Mouse (Mus musculus): ENCODE data around the gene A1cf. TPM values are rescaled to one million over a fixed set of nuclear protein-coding genes. Genes with fewer than 3 reads are reported as not detected.

A1cf gene
- polyA plus RNA-seq, 1 experiment from 2014 or later = 0.62 TPM

- H3K4me2 ChIP-seq = no peak overlapping the region
- H3K27ac ChIP-seq (ENCODE audit: low read depth, low read length) = no peak overlapping the region
- H3K27me3 ChIP-seq (ENCODE audit: control insufficient read depth, insufficient read depth, low read length) = no peaks in the 10 kb centered on the region
- H3K9me3 ChIP-seq (replicated peaks; ENCODE audit: control insufficient read depth, low read length) = no peaks in the 10 kb centered on the region
- no peaks in the 10 kb centered on the region for H3K36me3 ChIP-seq (ENCODE audit: control insufficient read depth, insufficient read depth, low read length)
- ATAC-seq (replicated peaks; ENCODE audit: insufficient number of reproducible peaks, low FRiP score, low TSS enrichment) = no peak
- no peak overlapping the region for H3K4me3 ChIP-seq (ENCODE audit: low read depth, low read length)
- 45% methylated on average over 3 of the region's 3 CpGs for WGBS (ENCODE audit: insufficient replicate concordance)
- H3K4me1 ChIP-seq (ENCODE audit: control insufficient read depth, insufficient read depth, low read length) = no peaks in the 10 kb centered on the region
- no peak overlapping the region for H3K9ac ChIP-seq (ENCODE audit: low read depth, low read length)
Measured at GRCm38 (mm10) chr19:31963147-31963546, 94.6 kb downstream of the A1cf start.

- WGBS (ENCODE audit: insufficient replicate concordance) = 51% methylated on average over 5 of the region's 5 CpGs
Measured at GRCm38 (mm10) chr19:31967933-31968532, 99.5 kb downstream of the A1cf start.

GRCm38 (mm10) chr19:31971405-31971804 is 102.8 kb downstream of the A1cf start:
- Histone ChIP-seq H3K4me2 (no peak overlapping the region), H3K4me3 (ENCODE audit: low read depth, low read length) (no peak overlapping the region), H3K4me1 (ENCODE audit: control insufficient read depth, insufficient read depth, low read length) (no peaks in the 10 kb centered on the region), H3K9ac (ENCODE audit: low read depth, low read length) (no peak overlapping the region), H3K9me3 (replicated peaks; ENCODE audit: control insufficient read depth, low read length) (no peaks in the 10 kb centered on the region), H3K27me3 (ENCODE audit: control insufficient read depth, insufficient read depth, low read length) (no peaks in the 10 kb centered on the region), H3K36me3 (ENCODE audit: control insufficient read depth, insufficient read depth, low read length) (no peaks in the 10 kb centered on the region), H3K27ac (ENCODE audit: low read depth, low read length) (no peak overlapping the region)
- 58% methylated on average over 3 of the region's 3 CpGs for WGBS (ENCODE audit: insufficient replicate concordance)
- no peak for ATAC-seq (replicated peaks; ENCODE audit: insufficient number of reproducible peaks, low FRiP score, low TSS enrichment)

More at GRCm38 (mm10) chr19:31967933-31968532, 99.5 kb downstream of the A1cf start:
- Histone ChIP-seq H3K4me2 (no peak overlapping the region), H3K4me3 (ENCODE audit: low read depth, low read length) (no peak overlapping the region), H3K27ac (ENCODE audit: low read depth, low read length) (no peak overlapping the region), H3K9me3 (replicated peaks; ENCODE audit: control insufficient read depth, low read length) (no peaks in the 10 kb centered on the region), H3K36me3 (ENCODE audit: control insufficient read depth, insufficient read depth, low read length) (no peaks in the 10 kb centered on the region), H3K9ac (ENCODE audit: low read depth, low read length) (no peak overlapping the region), H3K4me1 (ENCODE audit: control insufficient read depth, insufficient read depth, low read length) (no peaks in the 10 kb centered on the region), H3K27me3 (ENCODE audit: control insufficient read depth, insufficient read depth, low read length) (no peaks in the 10 kb centered on the region)
- no peak for ATAC-seq (replicated peaks; ENCODE audit: insufficient number of reproducible peaks, low FRiP score, low TSS enrichment)

- Histone ChIP-seq H3K27me3 (ENCODE audit: control insufficient read depth, insufficient read depth, low read length) (no peaks in the 10 kb centered on the region), H3K4me3 (ENCODE audit: low read depth, low read length) (no peak overlapping the region), H3K4me2 (no peak overlapping the region), H3K9ac (ENCODE audit: low read depth, low read length) (no peak overlapping the region), H3K27ac (ENCODE audit: low read depth, low read length) (no peak overlapping the region), H3K4me1 (ENCODE audit: control insufficient read depth, insufficient read depth, low read length) (no peaks in the 10 kb centered on the region), H3K36me3 (ENCODE audit: control insufficient read depth, insufficient read depth, low read length) (no peaks in the 10 kb centered on the region), H3K9me3 (replicated peaks; ENCODE audit: control insufficient read depth, low read length) (no peaks in the 10 kb centered on the region)
- no peak for ATAC-seq (replicated peaks; ENCODE audit: insufficient number of reproducible peaks, low FRiP score, low TSS enrichment)
- WGBS (ENCODE audit: insufficient replicate concordance) = 11% methylated on average over 6 of the region's 6 CpGs
Measured at GRCm38 (mm10) chr19:31971998-31972397, 103.4 kb downstream of the A1cf start.

- H3K9me3 ChIP-seq (replicated peaks; ENCODE audit: control insufficient read depth, low read length) = no peaks in the 10 kb centered on the region
- no peak overlapping the region for H3K4me2 ChIP-seq
- no peaks in the 10 kb centered on the region for H3K27me3 ChIP-seq (ENCODE audit: control insufficient read depth, insufficient read depth, low read length)
- H3K4me3 ChIP-seq (ENCODE audit: low read depth, low read length) = no peak overlapping the region
- WGBS (ENCODE audit: insufficient replicate concordance) = 51% methylated on average over 2 of the region's 2 CpGs
- H3K27ac ChIP-seq (ENCODE audit: low read depth, low read length) = no peak overlapping the region
- no peaks in the 10 kb centered on the region for H3K36me3 ChIP-seq (ENCODE audit: control insufficient read depth, insufficient read depth, low read length)
- H3K4me1 ChIP-seq (ENCODE audit: control insufficient read depth, insufficient read depth, low read length) = no peaks in the 10 kb centered on the region
- ATAC-seq (replicated peaks; ENCODE audit: insufficient number of reproducible peaks, low FRiP score, low TSS enrichment) = no peak
- H3K9ac ChIP-seq (ENCODE audit: low read depth, low read length) = no peak overlapping the region
Measured at GRCm38 (mm10) chr19:31975882-31976281, 107.3 kb downstream of the A1cf start.

- Histone ChIP-seq H3K4me1 (ENCODE audit: control insufficient read depth, insufficient read depth, low read length) (no peaks in the 10 kb centered on the region), H3K9me3 (replicated peaks; ENCODE audit: control insufficient read depth, low read length) (no peaks in the 10 kb centered on the region), H3K9ac (ENCODE audit: low read depth, low read length) (no peak overlapping the region), H3K27me3 (ENCODE audit: control insufficient read depth, insufficient read depth, low read length) (no peaks in the 10 kb centered on the region), H3K27ac (ENCODE audit: low read depth, low read length) (no peak overlapping the region), H3K4me3 (ENCODE audit: low read depth, low read length) (no peak overlapping the region), H3K36me3 (ENCODE audit: control insufficient read depth, insufficient read depth, low read length) (no peaks in the 10 kb centered on the region), H3K4me2 (no peak overlapping the region)
- no peak for ATAC-seq (replicated peaks; ENCODE audit: insufficient number of reproducible peaks, low FRiP score, low TSS enrichment)
- WGBS (ENCODE audit: insufficient replicate concordance) = 78% methylated on average over 6 of the region's 6 CpGs
Measured at GRCm38 (mm10) chr19:31991057-31991456, 122.5 kb downstream of the A1cf start.

- no peak for ATAC-seq (replicated peaks; ENCODE audit: insufficient number of reproducible peaks, low FRiP score, low TSS enrichment)
Measured at GRCm38 (mm10) chr19:31996916-31997315, 128.4 kb downstream of the A1cf start.

More at GRCm38 (mm10) chr19:31996916-31997315, 128.4 kb downstream of the A1cf start:
- Histone ChIP-seq H3K9ac (ENCODE audit: low read depth, low read length) (no peak overlapping the region), H3K9me3 (replicated peaks; ENCODE audit: control insufficient read depth, low read length) (no peaks in the 10 kb centered on the region), H3K4me2 (no peak overlapping the region), H3K36me3 (ENCODE audit: control insufficient read depth, insufficient read depth, low read length) (no peaks in the 10 kb centered on the region), H3K27ac (ENCODE audit: low read depth, low read length) (no peak overlapping the region), H3K4me1 (ENCODE audit: control insufficient read depth, insufficient read depth, low read length) (no peaks in the 10 kb centered on the region), H3K4me3 (ENCODE audit: low read depth, low read length) (no peak overlapping the region), H3K27me3 (ENCODE audit: control insufficient read depth, insufficient read depth, low read length) (no peaks in the 10 kb centered on the region)
- 77% methylated on average over 3 of the region's 3 CpGs for WGBS (ENCODE audit: insufficient replicate concordance)

Other genes starting within 250 kb of the A1cf start
- 8.2 and 10.9 TPM in 2 replicates for gene Prkg1, start 103.7 kb upstream of the A1cf start, polyA plus RNA-seq (2014; fragmentation: Nextera tagmentation; extraction: Ambion mirVana)
- gene Asah2, start 239.4 kb downstream of the A1cf start, polyA plus RNA-seq (2014; fragmentation: Nextera tagmentation; extraction: Ambion mirVana) = 3.1 and 3.3 TPM in 2 replicates

Measured in heart, embryonic 11.5 days (tissue).